Mouse (Mus musculus): ENCODE results near the gene Resf1. TPM values are rescaled to one million over a fixed set of nuclear protein-coding genes. Genes with fewer than 3 reads are reported as not detected.
"Not testable (repeated sequence)": the region's sequence is repeated elsewhere in the genome, so short reads cannot be mapped to it uniquely, and the experiment has no call there.

The Resf1 gene
- polyA plus RNA-seq, 1 experiment from 2014 or later: 34.8 TPM

- not testable (repeated sequence) for H3K27ac ChIP-seq (ENCODE audit: low read length); H3K9me3 ChIP-seq (ENCODE audit: control insufficient read depth, low read length); H3K4me3 ChIP-seq (replicated peaks; ENCODE audit: low read length); H3K36me3 ChIP-seq (ENCODE audit: control insufficient read depth, insufficient read depth); H3K9ac ChIP-seq (replicated peaks; ENCODE audit: low read depth, low read length); H3K27me3 ChIP-seq (replicated peaks; ENCODE audit: control insufficient read depth, insufficient read depth, low read length); H3K4me1 ChIP-seq (replicated peaks; ENCODE audit: control insufficient read depth, insufficient read depth, low read length); ATAC-seq; H3K4me2 ChIP-seq (ENCODE audit: low read length)
- WGBS: 98% methylated on average over 19 of the region's 20 CpGs
Measured at GRCm38 (mm10) chr6:149362533-149362932, 53.3 kb downstream of the Resf1 start.

GRCm38 (mm10) chr6:149365975-149366374 is 56.8 kb downstream of the Resf1 start:
- H3K4me1 ChIP-seq (replicated peaks; ENCODE audit: control insufficient read depth, insufficient read depth, low read length); H3K4me3 ChIP-seq (replicated peaks; ENCODE audit: low read length); H3K9ac ChIP-seq (replicated peaks; ENCODE audit: low read depth, low read length); H3K9me3 ChIP-seq (ENCODE audit: control insufficient read depth, low read length); H3K27me3 ChIP-seq (replicated peaks; ENCODE audit: control insufficient read depth, insufficient read depth, low read length); H3K36me3 ChIP-seq (ENCODE audit: control insufficient read depth, insufficient read depth); H3K27ac ChIP-seq (ENCODE audit: low read length); ATAC-seq; H3K4me2 ChIP-seq (ENCODE audit: low read length): not testable (repeated sequence)
- WGBS: 66% methylated on average over 2 of the region's 2 CpGs

GRCm38 (mm10) chr6:149366403-149366802 is 57.2 kb downstream of the Resf1 start:
- H3K27ac ChIP-seq (ENCODE audit: low read length): no peak overlapping the region
- H3K27me3 ChIP-seq (replicated peaks; ENCODE audit: control insufficient read depth, insufficient read depth, low read length): no peaks in the 10 kb centered on the region
- 89% methylated on average over 2 of the region's 2 CpGs for WGBS
- no peak overlapping the region for H3K4me3 ChIP-seq (replicated peaks; ENCODE audit: low read length)
- H3K4me1 ChIP-seq (replicated peaks; ENCODE audit: control insufficient read depth, insufficient read depth, low read length): no peaks in the 10 kb centered on the region
- H3K9ac ChIP-seq (replicated peaks; ENCODE audit: low read depth, low read length): no peak overlapping the region
- H3K9me3 ChIP-seq (ENCODE audit: control insufficient read depth, low read length): no peaks in the 10 kb centered on the region
- no peak for ATAC-seq
- H3K4me2 ChIP-seq (ENCODE audit: low read length): no peak overlapping the region
- H3K36me3 ChIP-seq (ENCODE audit: control insufficient read depth, insufficient read depth): no peaks in the 10 kb centered on the region

GRCm38 (mm10) chr6:149374986-149375457 is 65.8 kb downstream of the Resf1 start:
- no peaks in the 10 kb centered on the region for H3K9me3 ChIP-seq (ENCODE audit: control insufficient read depth, low read length)
- no peak overlapping the region for H3K27ac ChIP-seq (ENCODE audit: low read length)
- WGBS: 65% methylated on average over 2 of the region's 2 CpGs
- no peaks in the 10 kb centered on the region for H3K36me3 ChIP-seq (ENCODE audit: control insufficient read depth, insufficient read depth)
- no peaks in the 10 kb centered on the region for H3K27me3 ChIP-seq (replicated peaks; ENCODE audit: control insufficient read depth, insufficient read depth, low read length)
- H3K9ac ChIP-seq (replicated peaks; ENCODE audit: low read depth, low read length): no peak overlapping the region
- ATAC-seq: no peak
- no peak overlapping the region for H3K4me2 ChIP-seq (ENCODE audit: low read length)
- H3K4me1 ChIP-seq (replicated peaks; ENCODE audit: control insufficient read depth, insufficient read depth, low read length): no peaks in the 10 kb centered on the region
- no peak overlapping the region for H3K4me3 ChIP-seq (replicated peaks; ENCODE audit: low read length)

- Histone ChIP-seq H3K9ac (replicated peaks; ENCODE audit: low read depth, low read length) (no peak overlapping the region), H3K27me3 (replicated peaks; ENCODE audit: control insufficient read depth, insufficient read depth, low read length) (no peaks in the 10 kb centered on the region), H3K27ac (ENCODE audit: low read length) (no peak overlapping the region), H3K4me3 (replicated peaks; ENCODE audit: low read length) (no peak overlapping the region), H3K9me3 (ENCODE audit: control insufficient read depth, low read length) (no peaks in the 10 kb centered on the region), H3K4me1 (replicated peaks; ENCODE audit: control insufficient read depth, insufficient read depth, low read length) (no peaks in the 10 kb centered on the region), H3K4me2 (ENCODE audit: low read length) (no peak overlapping the region), H3K36me3 (ENCODE audit: control insufficient read depth, insufficient read depth) (no peaks in the 10 kb centered on the region)
- ATAC-seq: no peak
- WGBS: 77% methylated on average over 2 of the region's 2 CpGs
Measured at GRCm38 (mm10) chr6:149383531-149383930, 74.3 kb downstream of the Resf1 start.

Other genes starting within 250 kb of the Resf1 start
- gene Dennd5b, start 207.7 kb upstream of the Resf1 start, polyA plus RNA-seq (2015; fragmentation: Nextera tagmentation; extraction: Ambion mirVana): 14.2 and 15.2 TPM in 2 replicates
- not detected in 2 replicates for gene Gm10203, start 179.2 kb upstream of the Resf1 start, polyA plus RNA-seq (2015; fragmentation: Nextera tagmentation; extraction: Ambion mirVana)
- 7.4 and 7.8 TPM in 2 replicates for gene Etfbkmt, start 169.6 kb upstream of the Resf1 start, polyA plus RNA-seq (2015; fragmentation: Nextera tagmentation; extraction: Ambion mirVana)
- gene Amn1, start 120.7 kb upstream of the Resf1 start, polyA plus RNA-seq (2015; fragmentation: Nextera tagmentation; extraction: Ambion mirVana): 100 and 108 TPM in 2 replicates
- 32.4 and 41.7 TPM in 2 replicates for gene Bicd1, start 99.5 kb downstream of the Resf1 start, polyA plus RNA-seq (2015; fragmentation: Nextera tagmentation; extraction: Ambion mirVana)

Measured in forebrain, embryonic 16.5 days (tissue).